Mouse (Mus musculus) heart, embryonic 16.5 days (tissue): ENCODE data around the gene Gm17577. TPM values are rescaled to one million over a fixed set of nuclear protein-coding genes. Genes with fewer than 3 reads are reported as not detected.
"Not testable (repeated sequence)": the region's sequence is repeated elsewhere in the genome, so short reads cannot be mapped to it uniquely, and the experiment has no call there.

Experiments
- ATAC-seq: fragments of 200-750 bp; cut with Nextera tagmentation; replicated peaks from 2 replicates; pipeline ENCODE4 v1.8.0; 2017; ENCODE audit warnings: moderate number of reproducible peaks; ENCODE audit not compliant: insufficient read depth, low FRiP score; ENCODE audit errors: extremely low read depth
- H3K27ac ChIP-seq: fragments of 300-500 bp; sonication (generic); 2 replicates; pipeline ENCODE4 v1.5.1; 2014; ENCODE audit warnings: mild to moderate bottlenecking, low read length, control low read depth, moderate library complexity
- H3K27me3 ChIP-seq: fragments of 300-500 bp; sonication (generic); 2 replicates; pipeline ENCODE4 v1.6.1; 2014; ENCODE audit warnings: low read length, mixed read lengths; ENCODE audit not compliant: control insufficient read depth, insufficient read depth
- H3K36me3 ChIP-seq: fragments of 300-500 bp; sonication (generic); 2 replicates; pipeline ENCODE4 v1.6.1; 2014; ENCODE audit not compliant: control insufficient read depth, insufficient read depth
- H3K4me1 ChIP-seq: fragments of 300-500 bp; sonication (generic); 2 replicates; pipeline ENCODE4 v1.6.1; 2014; ENCODE audit warnings: low read length, mixed read lengths; ENCODE audit not compliant: control insufficient read depth, insufficient read depth
- H3K4me2 ChIP-seq: fragments of 300-500 bp; sonication (generic); 2 replicates; pipeline ENCODE4 v1.6.1; 2014; ENCODE audit warnings: low read depth, mild to moderate bottlenecking, control low read depth, low read length
- H3K4me3 ChIP-seq: fragments of 300-500 bp; sonication (generic); 2 replicates; pipeline ENCODE4 v1.5.1; 2014; ENCODE audit warnings: mild to moderate bottlenecking, control low read depth, low read length
- H3K9ac ChIP-seq: fragments of 300-500 bp; sonication (generic); 2 replicates; pipeline ENCODE4 v1.6.1; 2014; ENCODE audit warnings: low read length, control low read depth
- H3K9me3 ChIP-seq: fragments of 300-500 bp; sonication (generic); replicated peaks from 2 replicates; pipeline ENCODE4 v1.6.1; 2016; ENCODE audit warnings: low read length; ENCODE audit not compliant: control insufficient read depth
- WGBS: fragments of 180-500 bp; shearing (Covaris S2); extraction: QIAGEN DNeasy Blood & Tissue Kit; methylation state at CpG from one replicate; pipeline ENCODE4 v1.1.7; 2014; 5-methylcytosine and 5-hydroxymethylcytosine counted together
- polyA plus RNA-seq: library from polyadenylated mRNA; unstranded; fragments of >200 nt; fragmentation: Nextera tagmentation; extraction: Ambion mirVana; gene quantifications from 2 replicates; pipeline ENCODE4 v1.2.1, GENCODE M21; 2015

The Gm17577 gene
- polyA plus RNA-seq = not detected in 2 replicates

DNA sequence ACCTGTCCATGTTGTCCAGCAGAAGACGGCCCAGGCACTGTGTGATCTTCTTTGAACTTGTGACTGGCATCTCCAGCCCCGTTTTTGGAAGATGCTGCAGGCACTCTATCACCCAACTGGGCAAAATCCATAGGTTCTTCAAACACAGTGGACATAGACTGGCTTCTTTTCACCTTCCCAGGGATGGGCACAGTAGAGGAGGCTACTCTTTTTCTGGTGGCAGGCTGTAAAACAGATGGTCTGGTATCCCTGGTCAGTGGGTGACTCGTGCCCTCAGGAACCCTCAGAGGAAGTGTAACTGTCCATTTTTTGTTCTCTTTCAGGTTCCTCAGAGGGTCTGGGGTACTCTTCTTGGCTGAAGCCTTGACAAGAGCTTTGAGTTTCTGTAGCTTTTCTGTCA is at the start of gene Gm17577:
Gm17577 (minus strand) TSS at position 101 of the 400 bp plus-strand sequence.
- H3K9me3 ChIP-seq, H3K9ac ChIP-seq, H3K4me3 ChIP-seq, H3K27me3 ChIP-seq, H3K27ac ChIP-seq, H3K36me3 ChIP-seq, ATAC-seq, H3K4me1 ChIP-seq, H3K4me2 ChIP-seq: not testable (repeated sequence)
- WGBS = no CpG with 5 or more reads among the region's 3 CpGs

GRCm38 (mm10) chrX:123222381-123222780 is 24.3 kb downstream of the Gm17577 start, which contains the start of gene Srsx:
Gene Srsx (minus strand): TSS chrX:123222481.
- not testable (repeated sequence) for H3K27me3 ChIP-seq, H3K4me1 ChIP-seq, H3K27ac ChIP-seq, H3K4me2 ChIP-seq, H3K4me3 ChIP-seq, H3K36me3 ChIP-seq, H3K9ac ChIP-seq, H3K9me3 ChIP-seq, ATAC-seq
- no CpG with 5 or more reads among the region's 1 CpGs for WGBS

Other genes with a start within 250 kb of the Gm17577 start
- gene Gm17521, start 217.2 kb downstream of the Gm17577 start, polyA plus RNA-seq = not detected in 2 replicates
- gene Cldn34c1, start 143.4 kb downstream of the Gm17577 start, polyA plus RNA-seq = 9.4 and 9.5 TPM in 2 replicates
- gene Srsx, start 24.4 kb downstream of the Gm17577 start, polyA plus RNA-seq = not detected in 2 replicates